Mouse (Mus musculus) layer of hippocampus, postnatal 36 days (tissue): ENCODE results near the gene Syn3. TPM values are rescaled to one million over a fixed set of nuclear protein-coding genes. Genes with fewer than 3 reads are reported as not detected.

ENCODE experiments used
- DNase-seq, 2 experiments: peaks; one replicate each; pipeline ENCODE4 v3.0.0; 2022
- total RNA-seq, 2 experiments: library from RNA; stranded (reverse); gene quantifications; 2 replicates each; pipeline ENCODE4 v1.2.3; 2021

The Syn3 gene
- total RNA-seq, 2 experiments from 2014 or later: 18.8 to 21.4 TPM

DNA sequence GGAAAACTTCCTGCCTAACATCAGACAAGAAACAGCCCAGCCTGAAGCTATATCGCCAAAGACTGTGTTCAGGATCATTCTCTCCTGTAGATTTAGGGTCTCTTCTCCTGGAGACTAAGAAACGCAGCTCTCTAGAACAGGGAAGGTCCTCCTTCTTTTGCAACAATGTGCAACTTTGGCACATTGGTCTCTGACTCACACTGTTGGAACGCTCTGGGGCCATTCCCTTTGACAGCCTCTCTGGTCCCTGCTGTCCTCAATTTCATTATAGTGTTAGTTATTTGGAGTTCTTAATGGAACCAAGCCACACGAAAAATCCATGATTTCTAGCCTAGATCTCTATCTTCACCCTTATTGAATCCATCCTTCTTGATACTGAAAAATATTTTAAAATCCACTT lies 191.5 kb downstream of the Syn3 start:
- no peak for DNase-seq

DNA sequence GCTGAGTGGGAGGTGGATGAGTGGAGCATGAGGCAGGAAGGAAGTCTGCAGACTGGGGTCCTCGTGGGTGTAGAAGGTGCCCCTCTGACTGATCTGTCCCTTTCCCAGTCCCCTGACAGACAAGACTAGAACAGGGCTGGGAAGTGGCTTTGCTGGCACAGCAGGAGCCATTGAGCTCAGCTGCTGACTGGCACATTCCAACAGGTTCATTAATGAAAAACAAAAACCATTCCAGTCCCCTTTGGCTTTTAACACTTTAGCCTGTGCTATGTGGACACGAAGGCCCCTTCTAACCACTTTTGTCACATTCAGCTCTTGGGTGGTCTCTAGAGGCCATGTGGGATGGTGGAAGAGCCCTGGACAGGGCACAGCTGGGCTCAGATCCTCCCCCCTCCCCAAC lies 194.1 kb downstream of the Syn3 start:
- no peak for DNase-seq

DNA sequence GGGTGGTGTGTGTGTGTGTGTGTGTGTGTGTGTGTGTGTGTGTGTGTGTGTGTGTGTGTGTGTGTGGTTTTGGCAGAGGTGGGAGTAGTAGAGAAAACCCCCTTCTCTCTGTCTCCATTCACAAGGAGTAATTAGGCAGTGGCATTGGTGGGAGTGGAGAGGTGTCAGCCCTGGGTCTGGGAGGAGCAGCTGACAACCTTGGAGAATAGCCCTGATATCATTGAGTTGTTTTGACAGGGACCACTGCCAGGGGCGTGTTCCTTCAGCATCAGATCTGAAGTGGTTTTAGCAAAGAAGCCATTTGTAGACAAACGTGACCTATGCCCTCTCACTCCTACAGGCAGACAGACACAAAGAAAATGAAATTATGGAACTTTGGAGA lies 195.2 kb downstream of the Syn3 start:
- no peak for DNase-seq

DNA sequence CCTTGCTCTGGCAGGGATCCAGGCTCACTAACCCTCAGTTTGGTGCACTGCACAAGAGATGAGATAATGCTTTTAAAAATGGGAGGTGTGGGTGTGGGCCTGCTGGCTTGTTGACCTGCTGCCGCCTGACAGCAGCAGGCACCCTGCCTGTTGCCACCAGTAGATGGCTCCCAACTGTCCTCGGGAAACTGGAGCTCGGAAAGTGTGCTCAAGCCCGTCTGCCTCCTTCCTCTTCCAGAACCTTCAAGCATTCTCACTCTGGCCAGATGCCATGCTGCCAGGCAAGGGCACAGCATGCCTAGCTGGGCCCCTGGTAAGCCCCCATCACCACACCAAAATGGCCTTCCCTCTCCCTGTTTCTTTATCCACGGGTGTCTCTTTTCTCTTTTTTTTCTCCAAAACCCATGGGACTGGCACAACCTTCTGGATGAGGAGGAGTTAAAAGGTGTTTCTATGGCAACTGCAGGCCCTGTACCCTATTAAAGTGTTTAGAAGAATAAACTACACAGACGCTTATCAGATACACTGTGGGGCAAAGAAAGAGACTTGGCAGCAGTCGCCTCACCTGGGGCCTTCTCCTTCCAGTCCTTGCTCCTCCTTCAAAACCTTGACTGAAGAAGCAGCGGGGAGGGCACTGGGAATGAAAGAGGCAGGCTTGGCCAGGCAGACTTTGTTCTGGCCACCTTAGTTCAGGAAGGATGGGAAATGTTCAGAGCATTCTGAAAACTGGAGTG lies 195.8 kb downstream of the Syn3 start:
- peak; percentile 64 to 65 for DNase-seq

DNA sequence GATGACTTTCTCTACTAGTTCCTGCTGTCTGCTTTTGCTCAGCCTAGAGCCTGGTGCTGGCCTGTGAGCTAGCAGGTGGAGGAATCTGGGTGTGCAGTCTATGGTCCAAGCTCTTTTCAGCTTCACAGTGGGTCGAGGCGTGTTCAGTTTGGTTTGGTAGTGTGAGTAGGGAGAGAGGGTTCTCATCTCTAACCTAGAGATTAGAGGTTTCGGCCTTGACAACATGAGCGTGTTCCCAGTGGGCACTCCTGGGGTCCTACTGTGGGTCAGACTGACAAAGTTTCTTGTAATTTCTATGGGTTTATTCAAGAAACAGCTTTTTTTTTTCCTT lies 196.4 kb downstream of the Syn3 start:
- no peak for DNase-seq

DNA sequence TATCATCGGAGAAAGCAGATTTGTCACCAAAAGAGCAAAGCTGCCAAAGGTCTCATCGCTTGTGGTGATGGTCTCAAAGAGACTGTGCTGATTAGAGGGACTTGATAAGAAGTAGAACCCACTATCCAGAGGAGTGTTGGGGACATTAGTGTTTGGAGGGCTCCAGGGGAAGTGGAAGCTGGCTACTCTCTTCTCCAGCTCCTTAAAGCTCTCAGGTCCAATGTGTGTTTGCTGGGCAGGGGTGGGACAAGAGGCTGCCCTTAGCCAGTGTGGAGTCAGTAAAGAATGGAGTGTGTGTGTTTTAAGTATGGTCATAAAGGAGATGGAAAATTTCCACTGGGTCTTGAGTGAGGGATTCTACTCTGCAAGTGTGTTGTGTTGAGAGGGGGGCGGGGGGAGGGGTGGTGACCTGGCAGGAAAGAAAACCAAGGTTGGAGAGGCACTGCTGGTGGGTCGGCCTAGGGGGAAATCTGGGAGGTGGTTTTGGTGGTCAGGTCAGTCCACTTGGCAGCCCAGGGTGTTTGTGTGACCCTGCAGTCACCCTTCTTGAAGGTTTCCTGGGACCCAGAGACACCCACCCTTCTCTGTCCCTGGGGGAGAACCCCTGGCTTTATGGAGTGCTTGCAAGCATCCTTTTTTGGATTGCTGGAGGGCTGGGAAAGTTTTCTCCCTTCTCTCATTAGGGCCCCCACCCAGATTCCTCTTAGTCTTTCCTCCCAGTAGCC lies 196.9 kb downstream of the Syn3 start:
- no peak for DNase-seq

DNA sequence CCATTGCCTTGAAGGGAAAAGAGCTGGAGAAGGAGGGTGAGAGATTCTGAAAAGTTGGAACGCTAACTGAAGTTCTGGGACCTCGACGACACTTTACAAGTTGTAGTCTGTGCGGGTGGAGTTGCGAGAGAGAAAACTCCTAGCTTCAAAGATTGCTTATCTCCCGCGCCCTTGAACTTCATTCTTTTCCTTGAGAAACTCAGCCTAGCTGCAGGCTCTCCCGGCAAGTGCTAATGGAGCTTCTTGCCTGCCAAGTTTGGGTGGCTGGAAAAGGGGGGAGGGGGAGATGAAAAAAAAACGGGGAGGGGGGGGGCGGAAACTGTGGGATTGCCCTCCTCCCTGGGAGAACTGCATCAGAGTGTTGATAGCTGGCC lies 197.6 kb downstream of the Syn3 start:
- no peak for DNase-seq

DNA sequence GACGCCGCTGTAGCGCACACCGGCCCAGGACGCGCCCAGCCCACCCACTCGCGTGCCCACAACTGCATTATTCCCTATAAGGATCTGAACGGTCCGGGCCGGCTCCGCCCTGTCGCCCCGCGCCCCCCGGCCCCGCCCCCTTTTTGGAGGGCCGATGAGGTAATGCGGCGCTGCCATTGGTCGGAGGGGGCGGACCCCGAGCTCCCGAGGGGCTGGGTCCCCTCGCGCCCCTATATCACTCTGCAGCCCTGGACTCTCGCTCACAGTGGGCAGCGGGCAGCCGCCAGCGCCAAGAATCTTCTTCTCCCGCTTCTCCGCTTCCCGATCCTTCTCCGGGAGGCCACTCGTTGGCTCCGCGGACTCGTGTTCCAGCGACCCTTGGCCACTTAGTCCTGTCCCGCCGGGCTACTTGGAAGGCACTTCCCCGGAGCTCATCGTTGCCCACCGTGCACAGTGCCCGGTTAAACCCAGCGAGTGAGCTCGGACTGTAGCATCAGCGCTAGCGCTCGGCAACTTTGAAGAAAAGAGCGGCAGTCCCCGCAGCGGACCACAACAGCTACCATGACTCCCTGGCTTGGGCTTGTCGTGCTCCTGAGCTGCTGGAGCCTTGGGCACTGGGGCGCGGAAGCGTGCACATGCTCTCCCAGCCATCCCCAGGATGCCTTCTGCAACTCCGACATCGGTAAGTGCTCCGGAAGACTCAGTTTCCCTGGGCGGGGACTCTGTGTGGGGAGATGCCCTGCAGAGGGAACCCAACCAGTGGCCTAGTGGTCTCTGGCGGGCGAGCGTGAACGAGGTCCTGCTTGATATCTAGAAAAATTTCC lies 198.2 kb downstream of the Syn3 start, which contains the start of gene Timp3:
Gene Timp3 (plus strand): TSS at position 80 of the 824 bp plus-strand sequence.
- DNase-seq: peak; percentile 55 to 56

DNA sequence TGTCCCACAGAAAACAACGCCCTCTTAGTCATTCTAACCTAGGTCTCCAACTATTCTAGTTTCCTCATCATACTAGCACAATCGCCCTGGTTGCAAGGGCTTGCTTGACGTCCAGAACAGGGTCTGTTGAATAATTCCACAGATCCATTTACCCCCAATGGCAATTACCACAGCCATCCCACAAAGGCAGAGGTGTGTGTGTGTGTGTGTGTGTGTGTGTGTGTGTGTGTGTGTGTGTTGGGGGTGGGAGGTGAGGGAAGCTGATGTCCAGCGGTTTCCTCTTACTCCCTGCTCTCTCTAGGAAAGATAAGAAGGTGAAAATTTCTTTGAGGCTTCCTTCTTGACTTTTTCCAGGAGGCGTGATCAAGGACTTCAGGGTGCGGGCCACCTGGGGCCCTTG lies 198.9 kb downstream of the Syn3 start:
- DNase-seq: no peak

DNA sequence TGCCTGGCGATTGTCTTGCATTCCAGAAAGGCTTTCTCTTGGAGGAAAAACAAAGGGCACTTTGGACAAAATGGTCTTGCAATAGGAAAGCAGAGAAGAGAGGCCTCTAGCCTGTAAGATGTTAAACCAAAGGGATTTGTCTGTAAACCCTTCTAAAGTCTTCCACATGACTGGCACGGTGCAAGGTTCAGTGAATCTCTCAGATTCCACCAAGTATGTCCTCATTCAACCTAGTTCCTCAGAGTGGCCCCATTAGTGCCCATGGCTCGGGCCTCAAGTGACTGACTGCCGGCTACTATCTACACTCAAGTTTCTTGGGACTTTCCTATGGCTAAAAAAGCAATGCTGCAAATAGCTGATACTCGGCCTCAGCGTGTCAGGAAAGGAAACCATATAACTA lies 200.4 kb downstream of the Syn3 start:
- DNase-seq: no peak

DNA sequence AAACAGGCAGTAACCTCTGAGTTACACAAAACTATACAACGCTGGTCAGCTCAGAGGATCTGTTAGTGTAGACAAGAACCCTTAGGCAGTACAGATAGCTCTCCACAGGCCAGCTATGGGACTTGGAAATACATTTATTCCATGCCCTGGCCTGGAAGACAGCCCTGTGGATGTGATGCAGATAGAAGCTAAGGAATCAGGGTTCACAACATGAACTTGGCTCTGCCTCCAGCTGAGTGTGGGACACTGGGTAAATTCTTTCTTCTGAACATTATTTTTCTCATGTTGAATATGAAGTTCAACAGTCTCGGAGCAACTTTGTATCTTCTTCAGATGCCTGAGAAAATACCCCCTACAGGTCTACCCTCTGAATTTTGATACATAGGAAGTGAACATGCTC lies 201.4 kb downstream of the Syn3 start:
- no peak for DNase-seq

DNA sequence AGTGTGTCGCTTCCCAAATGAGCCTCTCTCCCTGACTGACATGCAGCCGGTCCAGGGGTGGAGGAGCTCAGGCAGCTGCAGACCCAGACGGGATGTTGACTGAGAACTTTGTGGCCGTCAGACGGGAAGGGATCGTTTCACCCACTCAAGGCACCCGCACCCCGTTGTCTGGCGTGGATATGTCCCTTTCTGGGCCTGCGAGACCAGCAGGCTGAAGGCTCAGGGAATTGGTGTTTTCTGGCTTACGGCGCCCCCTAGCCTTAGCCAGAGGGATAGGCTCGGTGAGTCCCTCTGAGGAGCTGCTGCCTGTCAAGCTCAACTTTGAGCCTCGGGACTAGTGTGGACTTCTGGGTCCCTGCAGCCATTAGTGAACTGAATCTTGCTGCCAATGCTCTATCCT lies 202.6 kb downstream of the Syn3 start:
- DNase-seq: peak; percentile 81 to 84

DNA sequence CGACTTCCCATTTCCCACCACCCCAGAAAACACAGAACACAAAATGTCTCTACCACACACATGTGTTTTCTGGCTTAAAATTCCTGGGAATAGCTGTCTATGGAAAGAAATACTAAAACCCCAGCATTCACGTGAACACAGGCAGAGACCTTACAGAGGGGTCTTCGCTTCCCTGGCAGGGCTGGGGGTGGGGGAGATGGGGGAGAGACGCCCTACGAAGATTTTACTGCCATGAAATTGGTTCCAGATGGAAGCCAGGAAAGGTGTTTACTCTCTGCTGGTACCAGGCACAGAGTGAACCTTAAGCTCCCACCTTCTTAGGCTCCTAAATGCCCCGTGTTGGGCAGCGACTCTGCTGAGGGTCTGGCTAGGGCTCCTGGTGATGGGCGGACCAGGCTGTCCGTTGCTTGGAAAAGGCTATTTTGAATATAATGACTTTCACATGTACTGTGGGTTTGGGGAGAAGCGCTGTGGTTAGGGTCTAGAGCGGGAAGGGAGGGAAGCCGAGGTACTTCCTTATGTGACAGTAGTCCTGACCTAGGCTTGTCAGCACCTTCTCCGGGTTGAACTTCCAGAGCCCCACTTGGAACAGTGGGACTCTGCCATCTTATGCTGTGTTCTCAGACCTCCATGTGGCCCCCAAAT lies 203.1 kb downstream of the Syn3 start:
- no peak for DNase-seq

DNA sequence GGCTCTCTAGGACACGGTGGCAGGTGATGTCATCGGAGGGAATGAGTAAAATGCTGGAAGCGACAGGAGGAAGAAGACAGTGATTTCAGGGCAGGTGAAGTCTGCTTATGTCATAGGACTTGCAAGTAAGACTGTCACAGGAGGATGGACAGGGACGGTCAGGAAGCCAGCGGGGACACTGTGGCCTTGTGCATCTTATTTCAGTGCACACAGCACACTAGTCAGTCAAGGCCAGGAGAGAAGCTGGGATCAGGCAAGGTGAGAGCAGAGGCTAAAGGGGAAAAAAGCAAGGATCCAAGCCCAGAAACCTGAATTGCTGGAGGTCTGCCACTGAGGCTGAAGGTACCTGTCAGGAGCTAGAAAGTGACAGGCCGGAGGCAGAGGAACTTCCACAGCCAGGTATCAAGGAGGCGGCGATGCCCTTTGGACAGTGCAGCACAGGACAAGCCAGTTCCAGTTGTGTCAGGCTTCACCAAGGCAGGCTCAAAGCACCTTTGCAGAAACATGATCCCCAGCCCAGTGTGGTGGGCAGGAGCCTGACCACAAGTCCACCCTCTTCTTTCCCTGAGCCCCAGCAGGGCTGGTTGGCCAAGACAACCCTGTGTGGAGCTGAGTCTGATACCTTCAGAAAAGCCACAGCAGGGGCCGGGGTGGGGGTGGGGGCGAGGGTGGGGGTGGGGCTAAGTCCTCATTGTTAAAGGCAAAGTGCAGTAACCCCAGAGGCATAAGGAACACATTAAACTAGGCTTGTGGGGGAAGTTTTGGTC lies 203.9 kb downstream of the Syn3 start:
- DNase-seq: no peak

DNA sequence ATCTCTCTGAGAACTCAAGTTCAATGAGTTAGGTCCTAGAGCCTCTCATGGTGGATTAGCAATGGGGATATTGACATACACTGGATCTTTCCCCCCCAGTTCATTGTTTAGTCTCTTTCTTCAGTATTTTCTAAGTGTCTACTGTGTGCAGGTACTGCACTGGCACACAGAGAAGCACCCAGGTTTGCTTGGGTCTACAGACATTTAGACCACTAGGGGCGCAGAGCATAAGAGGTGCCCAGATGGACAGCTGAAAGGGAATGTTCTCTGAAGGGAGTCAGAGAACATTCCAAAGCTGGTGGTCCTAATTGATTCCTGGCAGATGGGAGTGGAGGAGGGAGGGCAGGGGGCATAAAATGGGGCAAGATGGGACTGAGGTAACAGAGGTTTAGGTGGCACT lies 204.8 kb downstream of the Syn3 start:
- no peak for DNase-seq

DNA sequence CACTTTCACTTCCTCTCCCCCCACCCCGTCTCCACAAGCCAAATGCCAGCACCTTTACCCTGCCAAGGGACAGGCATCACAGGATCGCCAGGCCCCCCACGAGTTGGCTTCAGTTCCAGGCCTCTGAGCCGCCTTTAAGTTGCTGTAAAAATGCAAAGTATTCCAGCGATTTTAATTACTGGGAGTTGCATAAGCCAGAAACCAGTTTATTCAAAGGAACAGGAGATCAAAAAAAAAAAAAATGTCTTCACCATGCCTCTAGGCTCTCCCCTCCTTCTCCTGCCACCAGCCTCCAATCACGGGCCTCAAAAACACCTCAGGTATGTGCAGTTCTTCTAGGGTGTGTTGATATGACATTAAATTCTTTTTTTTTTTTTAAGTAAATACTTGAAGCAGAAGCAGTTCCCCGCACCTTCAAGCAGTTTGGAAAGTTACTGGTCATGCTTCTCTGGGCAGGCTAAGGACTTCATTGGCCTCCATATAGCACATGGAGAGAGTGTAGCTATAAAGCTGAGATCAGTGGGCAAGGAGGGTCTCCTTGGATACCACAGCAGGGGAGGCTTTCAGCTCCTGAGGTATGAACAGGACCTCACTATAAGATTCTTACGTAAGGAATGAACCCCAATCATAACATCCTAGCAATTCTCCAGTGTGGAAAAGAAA lies 208.5 kb downstream of the Syn3 start:
- DNase-seq: no peak

DNA sequence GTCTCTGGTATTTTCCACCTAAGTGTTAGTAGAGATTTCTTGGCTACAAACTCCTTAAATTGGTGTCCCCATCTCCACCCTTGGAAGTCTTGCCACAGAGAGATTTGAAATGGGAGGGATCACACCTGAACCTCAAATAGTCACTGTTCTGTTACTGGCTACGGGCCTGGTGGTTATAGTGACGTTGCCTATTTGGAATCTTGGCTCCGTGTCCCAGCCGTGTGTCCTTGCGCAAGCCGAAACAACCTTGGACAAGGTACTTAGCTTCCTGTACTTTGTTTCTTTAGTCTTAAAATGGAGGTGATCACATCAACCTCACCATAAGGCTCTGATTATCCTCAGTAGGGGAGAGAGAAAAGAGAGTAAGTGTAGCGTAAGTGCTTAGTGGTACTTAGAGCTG lies 212.2 kb downstream of the Syn3 start:
- DNase-seq: no peak

DNA sequence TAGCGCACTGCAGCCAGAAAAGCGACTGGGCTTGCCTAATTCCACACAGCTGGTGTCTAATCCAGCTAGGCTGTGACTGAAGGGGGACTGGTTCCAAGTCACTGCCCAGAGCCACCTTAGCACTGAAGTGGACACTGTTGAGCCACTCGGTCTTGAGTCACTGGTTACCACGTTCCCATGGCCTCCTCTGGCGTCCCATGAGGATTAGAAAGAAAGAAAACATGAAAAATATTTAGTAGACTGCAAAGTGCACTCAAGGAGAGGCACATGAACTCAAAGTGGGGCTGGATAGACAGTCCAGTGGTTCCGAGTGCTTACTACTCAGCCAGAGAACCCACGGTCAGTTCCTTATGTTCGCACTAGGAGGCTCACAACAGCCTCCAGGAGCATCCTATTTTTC lies 217.5 kb downstream of the Syn3 start:
- DNase-seq: no peak

DNA sequence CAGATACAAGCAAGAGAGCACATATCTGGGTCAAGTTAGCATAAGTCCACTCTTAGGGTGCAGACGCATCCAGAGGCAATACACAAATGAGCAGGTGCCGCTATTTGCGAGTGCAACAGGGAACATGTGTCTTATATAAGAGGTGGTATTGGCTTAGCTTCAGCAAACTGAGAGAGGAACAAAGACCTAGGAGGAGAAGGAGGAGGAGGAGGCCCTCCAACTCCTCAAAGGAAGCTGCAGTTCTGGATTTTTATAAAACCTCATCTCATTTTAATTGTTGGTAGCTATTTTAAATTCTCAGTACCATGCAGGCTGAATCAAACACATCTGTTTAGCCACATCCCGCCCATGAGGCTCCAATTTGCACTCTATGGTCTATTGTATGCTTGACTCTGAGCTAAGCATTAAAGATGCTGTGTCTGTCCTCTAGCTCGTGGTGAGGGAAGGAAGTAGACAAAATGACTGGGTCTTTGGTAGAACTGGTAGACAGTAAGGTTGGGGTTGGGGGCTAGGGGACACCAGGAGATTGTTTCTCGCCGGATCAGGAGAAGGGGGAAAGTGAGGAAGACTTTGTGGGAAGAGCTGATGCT lies 219.0 kb downstream of the Syn3 start:
- no peak for DNase-seq

DNA sequence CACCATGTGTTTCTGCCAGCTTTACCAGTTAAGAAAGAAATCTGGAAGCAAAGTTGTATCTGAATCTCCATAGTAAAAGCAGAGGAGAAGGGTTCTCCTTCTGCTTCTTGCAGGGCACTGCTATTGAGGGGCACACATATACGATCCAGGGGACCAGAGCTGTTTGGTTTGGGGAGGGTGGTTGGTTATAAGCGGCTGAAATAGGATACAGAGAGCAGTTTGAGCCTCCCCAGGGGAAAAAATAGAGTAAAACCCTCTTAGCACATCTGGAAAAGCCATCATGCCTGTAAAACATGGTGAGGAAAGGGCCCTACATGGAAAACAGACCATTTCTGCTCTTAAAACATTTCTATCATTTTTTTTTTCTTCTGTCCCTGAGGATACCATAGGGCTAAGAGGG lies 220.2 kb downstream of the Syn3 start:
- no peak for DNase-seq

DNA sequence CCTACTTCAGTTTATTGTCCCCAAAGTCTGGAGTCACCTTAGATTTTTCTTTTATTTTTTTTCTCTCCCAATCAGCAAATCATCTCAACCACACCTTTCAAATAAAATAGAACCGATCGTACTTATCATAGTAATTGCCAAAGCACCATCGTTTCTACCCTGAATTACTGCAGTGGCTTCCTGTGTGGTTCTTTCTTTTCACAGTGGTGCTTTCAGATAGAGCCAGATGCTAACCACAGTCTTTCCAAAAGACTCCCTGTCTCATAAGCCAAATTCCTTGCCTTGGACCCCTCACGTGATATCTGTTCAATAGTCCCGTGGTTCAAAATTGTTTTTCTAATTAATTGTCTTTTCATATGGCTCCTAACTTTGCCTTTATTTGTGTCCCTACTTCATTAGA lies 221.4 kb downstream of the Syn3 start:
- DNase-seq: no peak
